Comparison of ENCODE assay signal across 8 mouse cellular contexts in genomic region chr15:98610131-98610633, GRCm38 (mm10). TPM values are rescaled to one million over a fixed set of nuclear protein-coding genes. Genes with fewer than 3 reads are reported as not detected.
DNase-seq lines count a peak whose midpoint lies in the region; ATAC-seq and TF ChIP-seq lines count a peak whose summit lies in the region.

No protein-coding gene starts in this region.

- H3K27ac ChIP-seq in forebrain, embryonic 10.5 days: peak overlapping the region; percentile 97
- peak overlapping the region; percentile 96 for H3K27ac ChIP-seq in stomach, embryonic 14.5 days (ENCODE audit: low read length)

- peak overlapping the region; percentile 63 for H3K4me3 ChIP-seq in lung, adult 2 months (replicated peaks; ENCODE audit: extremely low read depth, low read depth, low read length)
- H3K4me3 ChIP-seq in forebrain, embryonic 10.5 days: peak overlapping the region; percentile 74
- peak overlapping the region; percentile 80 for H3K4me3 ChIP-seq in stomach, embryonic 14.5 days (ENCODE audit: low read depth, low read length)

- peaks cover 18% of the 10 kb centered on the region for H3K36me3 ChIP-seq in forebrain, embryonic 10.5 days (replicated peaks)
- no peaks in the 10 kb centered on the region for H3K36me3 ChIP-seq in stomach, embryonic 14.5 days (ENCODE audit: control insufficient read depth, insufficient read depth, low read length)

- peaks cover 20% of the 10 kb centered on the region for H3K27me3 ChIP-seq in forebrain, embryonic 10.5 days (ENCODE audit: poor library complexity, severe bottlenecking)
- H3K27me3 ChIP-seq in stomach, embryonic 14.5 days (ENCODE audit: control insufficient read depth, insufficient read depth, low read length): no peaks in the 10 kb centered on the region

- ATAC-seq in stomach, embryonic 14.5 days (ENCODE audit: insufficient number of reproducible peaks, insufficient read depth, low FRiP score, low read depth): no peak

- no peak for DNase-seq in lung, adult 2 months
- DNase-seq in lung, postnatal 14 days: no peak
- DNase-seq in forebrain, embryonic 10.5 days (ENCODE audit: extremely low spot score, low spot score): peak; percentile 44
- peak; percentile 63 for DNase-seq in liver
- no peak for DNase-seq in layer of hippocampus, adult 18-20 months (ENCODE audit: low spot score in 2 of 2)
- DNase-seq in adipocyte (ENCODE audit: low spot score): no peak
- no peak for DNase-seq in adrenal gland, postnatal 10 days

- H3K4me1 ChIP-seq in lung, adult 2 months (ENCODE audit: control insufficient read depth, insufficient read depth, low read length): peaks cover 6% of the 10 kb centered on the region; the same call in 1 of the 2 replicates
- H3K4me1 ChIP-seq in forebrain, embryonic 10.5 days: peaks cover 43% of the 10 kb centered on the region
- peaks cover 29% of the 10 kb centered on the region for H3K4me1 ChIP-seq in stomach, embryonic 14.5 days (ENCODE audit: control insufficient read depth, insufficient read depth, low read length)

- TF ChIP-seq POLR2A in lung, adult 2 months (IDR thresholded peaks at IDR 0.05; ENCODE audit: borderline replicate concordance, extremely low read depth, low read depth, low read length): no peak

- peak overlapping the region; percentile 90 for H3K9ac ChIP-seq in stomach, embryonic 14.5 days (replicated peaks; ENCODE audit: low read depth, low read length)

- peak overlapping the region; percentile 89 for H3K4me2 ChIP-seq in stomach, embryonic 14.5 days (replicated peaks; ENCODE audit: low read depth, low read length)

- H3K9me3 ChIP-seq in forebrain, embryonic 10.5 days: no peaks in the 10 kb centered on the region
- H3K9me3 ChIP-seq in stomach, embryonic 14.5 days (ENCODE audit: control insufficient read depth, low read depth, low read length): no peaks in the 10 kb centered on the region

- TF ChIP-seq CTCF in lung, adult 2 months (IDR thresholded peaks at IDR 0.05; ENCODE audit: insufficient read depth, low read length): no peak

- 15% methylated on average over 12 of the region's 12 CpGs for WGBS in lung, adult 2 months
- WGBS in forebrain, embryonic 10.5 days: 2% methylated on average over 12 of the region's 12 CpGs
- WGBS in stomach, embryonic 14.5 days: 4% methylated on average over 12 of the region's 12 CpGs

RNA-seq across cellular contexts. Expression of gene Adcy6, which starts 0.3 kb away (rescaled TPM):
- polyA plus RNA-seq in lung, adult 2 months (2012; rRNA removed): 52.3 and 62.8 TPM in 2 replicates
- 9.4 and 11.9 TPM in 2 replicates for polyA plus RNA-seq in forebrain, embryonic 10.5 days (2016; fragmentation: Nextera tagmentation; extraction: Ambion mirVana)
- polyA plus RNA-seq in stomach, embryonic 14.5 days (2014; fragmentation: Nextera tagmentation; extraction: Ambion mirVana): 21.9 and 23.0 TPM in 2 replicates
- total RNA-seq in layer of hippocampus, adult 18-20 months (2021): 10 to 100 TPM; 46.5 to 48.2 TPM
- 100 to 1,000 TPM in 1 of 2 experiments, 10 to 100 TPM in 1; 83.5 to 101 TPM for total RNA-seq in adrenal gland, postnatal 10 days (2021)

RNA-seq across cellular contexts. Expression of gene Cacnb3, which starts 20.5 kb away (rescaled TPM):
- polyA plus RNA-seq in lung, adult 2 months (2012; rRNA removed): 34.1 and 37.1 TPM in 2 replicates
- polyA plus RNA-seq in forebrain, embryonic 10.5 days (2016; fragmentation: Nextera tagmentation; extraction: Ambion mirVana): 19.9 and 21.7 TPM in 2 replicates
- polyA plus RNA-seq in stomach, embryonic 14.5 days (2014; fragmentation: Nextera tagmentation; extraction: Ambion mirVana): 34.4 TPM in 2 replicates
- 100 to 1,000 TPM; 217 to 222 TPM for total RNA-seq in layer of hippocampus, adult 18-20 months (2021)
- total RNA-seq in adrenal gland, postnatal 10 days (2021): 10 to 100 TPM; 12.6 to 18.8 TPM

RNA-seq across cellular contexts. Expression of gene 4930415O20Rik, which starts 39.4 kb away (rescaled TPM):
- polyA plus RNA-seq in lung, adult 2 months (2012; rRNA removed): not detected in 2 replicates
- 0.29 TPM in 1 of 2 replicates, not detected in the other for polyA plus RNA-seq in forebrain, embryonic 10.5 days (2016; fragmentation: Nextera tagmentation; extraction: Ambion mirVana)
- polyA plus RNA-seq in stomach, embryonic 14.5 days (2014; fragmentation: Nextera tagmentation; extraction: Ambion mirVana): not detected in 2 replicates
- not detected for total RNA-seq in layer of hippocampus, adult 18-20 months (2021)
- 1 to 10 TPM in 1 of 2 experiments, under 1 TPM in 1; 0.58 to 1.2 TPM for total RNA-seq in adrenal gland, postnatal 10 days (2021)

RNA-seq across cellular contexts. Expression of gene Ccnt1, which starts 39.5 kb away (rescaled TPM):
- 10.4 and 13.0 TPM in 2 replicates for polyA plus RNA-seq in lung, adult 2 months (2012; rRNA removed)
- 59.8 and 62.0 TPM in 2 replicates for polyA plus RNA-seq in forebrain, embryonic 10.5 days (2016; fragmentation: Nextera tagmentation; extraction: Ambion mirVana)
- polyA plus RNA-seq in stomach, embryonic 14.5 days (2014; fragmentation: Nextera tagmentation; extraction: Ambion mirVana): 60.0 and 61.2 TPM in 2 replicates
- 10 to 100 TPM; 39.6 to 43.9 TPM for total RNA-seq in layer of hippocampus, adult 18-20 months (2021)
- 10 to 100 TPM; 41.5 to 50.0 TPM for total RNA-seq in adrenal gland, postnatal 10 days (2021)

RNA-seq across cellular contexts. Expression of gene Ddx23, which starts 52.5 kb away (rescaled TPM):
- polyA plus RNA-seq in lung, adult 2 months (2012; rRNA removed): 28.4 and 38.9 TPM in 2 replicates
- 27.3 and 28.5 TPM in 2 replicates for polyA plus RNA-seq in forebrain, embryonic 10.5 days (2016; fragmentation: Nextera tagmentation; extraction: Ambion mirVana)
- 30.1 and 30.3 TPM in 2 replicates for polyA plus RNA-seq in stomach, embryonic 14.5 days (2014; fragmentation: Nextera tagmentation; extraction: Ambion mirVana)
- 100 to 1,000 TPM in 1 of 2 experiments, 10 to 100 TPM in 1; 89.8 to 108 TPM for total RNA-seq in layer of hippocampus, adult 18-20 months (2021)
- total RNA-seq in adrenal gland, postnatal 10 days (2021): 10 to 100 TPM; 55.5 to 72.4 TPM

Comparison
In these comparisons a context has a peak if more than half of its experiments do, and no peak if none do; other contexts are left out.
1. DNase-seq: peak in forebrain, embryonic 10.5 days (single experiment) and liver (single experiment); none in lung, adult 2 months (single experiment), lung, postnatal 14 days (single experiment), layer of hippocampus, adult 18-20 months (0 of 2), adipocyte (single experiment) and adrenal gland, postnatal 10 days (single experiment).
2. Peak in every context shown above with its lines, with median percentiles within 50 percentile points of each other: H3K4me3 ChIP-seq.